Mouse (Mus musculus) frontal cortex, adult 2 months (tissue): ENCODE results near the gene 0610037L13Rik. TPM values are rescaled to one million over a fixed set of nuclear protein-coding genes. Genes with fewer than 3 reads are reported as not detected.

Source experiments
- DNase-seq, 2 experiments: peaks; one replicate each; pipeline ENCODE4 v3.0.0; 2022; ENCODE audit warnings: low spot score in 1 of 2; ENCODE audit errors: extremely low spot score in 1 of 2
- polyA plus RNA-seq: library from polyadenylated mRNA; depleted of rRNA; stranded (reverse); fragments of >200 nt; gene quantifications from 2 replicates; pipeline ENCODE4 v1.2.3, GENCODE M21; 2012; rRNA removed

Gene 0610037L13Rik
- polyA plus RNA-seq, 1 experiment: 176 TPM

- DNase-seq: no peak
Measured at GRCm38 (mm10) chr4:107906561-107906960, 16.9 kb downstream of the 0610037L13Rik start.

- no peak for DNase-seq
Measured at GRCm38 (mm10) chr4:107910020-107910419, 20.4 kb downstream of the 0610037L13Rik start.

GRCm38 (mm10) chr4:107920336-107920735 is 30.7 kb downstream of the 0610037L13Rik start:
- DNase-seq: no peak

GRCm38 (mm10) chr4:107921152-107921695 is 31.6 kb downstream of the 0610037L13Rik start:
- no peak for DNase-seq

- no peak for DNase-seq
Measured at GRCm38 (mm10) chr4:107921952-107922351, 32.3 kb downstream of the 0610037L13Rik start.

- DNase-seq: peak; percentile 46 to 77
Measured at GRCm38 (mm10) chr4:107923145-107923802, 33.7 kb downstream of the 0610037L13Rik start, which contains the start of gene Cpt2. TSS of gene Cpt2 (minus strand) at chr4:107923610.

GRCm38 (mm10) chr4:107923803-107924194 is 34.2 kb downstream of the 0610037L13Rik start:
- DNase-seq: no peak

GRCm38 (mm10) chr4:107928269-107928668 is 38.7 kb downstream of the 0610037L13Rik start:
- DNase-seq: no peak

GRCm38 (mm10) chr4:107928726-107929125 is 39.1 kb downstream of the 0610037L13Rik start:
- no peak for DNase-seq

- DNase-seq: no peak
Measured at GRCm38 (mm10) chr4:107931453-107931852, 41.8 kb downstream of the 0610037L13Rik start.

- DNase-seq: no peak
Measured at GRCm38 (mm10) chr4:107933239-107933638, 43.6 kb downstream of the 0610037L13Rik start.

GRCm38 (mm10) chr4:107935254-107935653 is 45.6 kb downstream of the 0610037L13Rik start:
- no peak for DNase-seq

GRCm38 (mm10) chr4:107937338-107937737 is 47.7 kb downstream of the 0610037L13Rik start:
- peak; percentile 51 to 75 for DNase-seq

- no peak for DNase-seq
Measured at GRCm38 (mm10) chr4:107938124-107938523, 48.5 kb downstream of the 0610037L13Rik start.

- DNase-seq: no peak
Measured at GRCm38 (mm10) chr4:107942741-107943140, 53.1 kb downstream of the 0610037L13Rik start.

GRCm38 (mm10) chr4:107944141-107944540 is 54.5 kb downstream of the 0610037L13Rik start:
- DNase-seq: no peak

Other genes starting within 250 kb of the 0610037L13Rik start
- 1.5 and 2.2 TPM in 2 replicates for gene Dmrtb1, start 205.6 kb upstream of the 0610037L13Rik start, polyA plus RNA-seq
- 73.0 and 77.6 TPM in 2 replicates for gene Lrp8, start 87.6 kb upstream of the 0610037L13Rik start, polyA plus RNA-seq
- gene Magoh, start 10.1 kb upstream of the 0610037L13Rik start, polyA plus RNA-seq: 48.9 and 53.2 TPM in 2 replicates
- 9.3 and 9.9 TPM in 2 replicates for gene Cpt2, start 33.8 kb downstream of the 0610037L13Rik start, polyA plus RNA-seq
- gene Slc1a7, start 78.5 kb downstream of the 0610037L13Rik start, polyA plus RNA-seq: 0.10 and 0.11 TPM in 2 replicates
- gene Podn, start 206.6 kb downstream of the 0610037L13Rik start, polyA plus RNA-seq: 8.4 and 10.9 TPM in 2 replicates